ENCODE assay signal across 19 mouse cellular contexts in genomic region chr4:124746577-124746976, GRCm38 (mm10). TPM values are rescaled to one million over a fixed set of nuclear protein-coding genes. Genes with fewer than 3 reads are reported as not detected.
DNase-seq lines count a peak whose midpoint lies in the region; ATAC-seq and TF ChIP-seq lines count a peak whose summit lies in the region.
"Had no signal": no experiment of that assay in that cellular context is flagged by ENCODE, and none has a peak within 500 bp of the region (broad histone marks: within the 10 kb centered on the region; RNA-seq: fewer than 3 reads in every experiment).

No protein-coding gene starts in this region.

- H3K9me3 ChIP-seq in forebrain, embryonic 14.5 days (replicated peaks; ENCODE audit: control insufficient read depth, low read length): no peaks in the 10 kb centered on the region
- no peaks in the 10 kb centered on the region for H3K9me3 ChIP-seq in forebrain, embryonic 10.5 days
- H3K9me3 ChIP-seq in liver, postnatal 0 days (ENCODE audit: low read length): no peaks in the 10 kb centered on the region
- no peaks in the 10 kb centered on the region for H3K9me3 ChIP-seq in liver, embryonic 12.5 days (replicated peaks)
- H3K9me3 ChIP-seq: embryonic facial prominence, embryonic 13.5 days; embryonic facial prominence, embryonic 15.5 days; forebrain, embryonic 13.5 days had no signal

- no peak for TF ChIP-seq CTCF in liver, postnatal 0 days (IDR thresholded peaks at IDR 0.05; ENCODE audit: low read depth)

- no peak for ATAC-seq in forebrain, embryonic 14.5 days
- ATAC-seq in liver, postnatal 0 days: no peak
- ATAC-seq in liver, embryonic 12.5 days: no peak
- ATAC-seq: forebrain, embryonic 13.5 days; forebrain, embryonic 16.5 days had no signal

- H3K4me1 ChIP-seq in forebrain, embryonic 14.5 days (ENCODE audit: control insufficient read depth, insufficient read depth, low read length): peaks cover 4% of the 10 kb centered on the region; the same call in 1 of the 2 replicates
- peaks cover 15% of the 10 kb centered on the region for H3K4me1 ChIP-seq in forebrain, embryonic 10.5 days
- H3K4me1 ChIP-seq in liver, postnatal 0 days (ENCODE audit: insufficient read depth): peaks cover 15% of the 10 kb centered on the region
- peaks cover 31% of the 10 kb centered on the region for H3K4me1 ChIP-seq in liver, embryonic 12.5 days

- no peaks in the 10 kb centered on the region for H3K27me3 ChIP-seq in forebrain, embryonic 14.5 days (replicated peaks; ENCODE audit: control insufficient read depth, insufficient read depth, low read length)
- H3K27me3 ChIP-seq in forebrain, embryonic 10.5 days (ENCODE audit: poor library complexity, severe bottlenecking): peaks cover 22% of the 10 kb centered on the region
- no peaks in the 10 kb centered on the region for H3K27me3 ChIP-seq in liver, postnatal 0 days (ENCODE audit: insufficient read depth, low read length)
- no peaks in the 10 kb centered on the region for H3K27me3 ChIP-seq in liver, embryonic 12.5 days (replicated peaks)
- H3K27me3 ChIP-seq: embryonic facial prominence, embryonic 13.5 days; embryonic facial prominence, embryonic 15.5 days had no signal

- H3K4me2 ChIP-seq in forebrain, embryonic 14.5 days (ENCODE audit: low read length): no peak overlapping the region
- H3K4me2 ChIP-seq in liver, postnatal 0 days (ENCODE audit: low read depth, low read length): no peak overlapping the region
- H3K4me2 ChIP-seq in liver, embryonic 12.5 days: no peak overlapping the region
- H3K4me2 ChIP-seq: embryonic facial prominence, embryonic 13.5 days; embryonic facial prominence, embryonic 15.5 days; forebrain, embryonic 13.5 days had no signal

- no peak overlapping the region for H3K27ac ChIP-seq in forebrain, embryonic 14.5 days (ENCODE audit: low read depth, low read length)
- no peak overlapping the region for H3K27ac ChIP-seq in forebrain, embryonic 10.5 days
- H3K27ac ChIP-seq in liver, postnatal 0 days (ENCODE audit: low read depth): 0 out of 2 replicates have a peak overlapping the region, but pooled peaks have one; percentile 2
- no peak overlapping the region for H3K27ac ChIP-seq in liver, embryonic 12.5 days
- H3K27ac ChIP-seq: embryonic facial prominence, embryonic 13.5 days; embryonic facial prominence, embryonic 15.5 days; forebrain, embryonic 13.5 days had no signal

- H3K9ac ChIP-seq in forebrain, embryonic 14.5 days (ENCODE audit: low read length): peak overlapping the region; percentile 3; the same call in 1 of the 2 replicates
- no peak overlapping the region for H3K9ac ChIP-seq in liver, postnatal 0 days (replicated peaks)
- H3K9ac ChIP-seq in liver, embryonic 12.5 days: no peak overlapping the region
- H3K9ac ChIP-seq: embryonic facial prominence, embryonic 13.5 days; embryonic facial prominence, embryonic 15.5 days; forebrain, embryonic 13.5 days had no signal

- H3K4me3 ChIP-seq in forebrain, embryonic 14.5 days (ENCODE audit: low read depth, low read length): no peak overlapping the region
- no peak overlapping the region for H3K4me3 ChIP-seq in forebrain, embryonic 10.5 days
- H3K4me3 ChIP-seq in liver, postnatal 0 days (ENCODE audit: low read depth, low read length): no peak overlapping the region
- H3K4me3 ChIP-seq in liver, embryonic 12.5 days: no peak overlapping the region
- H3K4me3 ChIP-seq: embryonic facial prominence, embryonic 13.5 days; embryonic facial prominence, embryonic 15.5 days; erythroblast, embryonic 14.5 days; forebrain, embryonic 13.5 days had no signal

- H3K36me3 ChIP-seq in forebrain, embryonic 14.5 days (ENCODE audit: control insufficient read depth, insufficient read depth, low read length): peaks cover 19% of the 10 kb centered on the region
- no peaks in the 10 kb centered on the region for H3K36me3 ChIP-seq in forebrain, embryonic 10.5 days (replicated peaks)
- H3K36me3 ChIP-seq in liver, postnatal 0 days (replicated peaks; ENCODE audit: insufficient read depth, low read length): no peaks in the 10 kb centered on the region
- peaks cover 9% of the 10 kb centered on the region for H3K36me3 ChIP-seq in liver, embryonic 12.5 days

- 82% methylated on average over 7 of the region's 7 CpGs for WGBS in forebrain, embryonic 14.5 days
- 78% methylated on average over 7 of the region's 7 CpGs for WGBS in forebrain, embryonic 10.5 days
- WGBS in liver, postnatal 0 days (ENCODE audit: insufficient replicate concordance): 69% methylated on average over 7 of the region's 7 CpGs
- 79% methylated on average over 7 of the region's 7 CpGs for WGBS in liver, embryonic 12.5 days (ENCODE audit: insufficient replicate concordance)

- DNase-seq in forebrain, embryonic 14.5 days (ENCODE audit: low spot score): no peak
- no peak for DNase-seq in forebrain, embryonic 10.5 days (ENCODE audit: extremely low spot score, low spot score)
- no peak for DNase-seq in liver, postnatal 0 days
- DNase-seq in cerebellum, postnatal 25 days: no peak
- DNase-seq: adrenal gland, adult 8-10 months; adrenal gland, postnatal 14 days; adrenal gland, postnatal 36 days; cerebellum, adult 11-12 months; cerebellum, adult 2 months; cerebellum, adult 9-10 months; cerebellum, postnatal 10 days; cerebellum, postnatal 36 days; embryo, embryonic 11 days had no signal

- TF ChIP-seq EP300 in liver, postnatal 0 days (IDR thresholded peaks at IDR 0.05; ENCODE audit: low read depth): no peak

RNA-seq across cellular contexts. Expression of gene Inpp5b, which starts 4.9 kb away (rescaled TPM):
- 20.8 and 22.1 TPM in 2 replicates for polyA plus RNA-seq in forebrain, embryonic 14.5 days (2014; fragmentation: Nextera tagmentation; extraction: Ambion mirVana)
- polyA plus RNA-seq in forebrain, embryonic 10.5 days (2016; fragmentation: Nextera tagmentation; extraction: Ambion mirVana): 28.8 and 29.4 TPM in 2 replicates
- 15.5 and 19.5 TPM in 2 replicates for polyA plus RNA-seq in liver, postnatal 0 days (2015; fragmentation: Nextera tagmentation; extraction: Ambion mirVana)
- 49.7 and 50.3 TPM in 2 replicates for polyA plus RNA-seq in liver, embryonic 12.5 days (2016; fragmentation: Nextera tagmentation; extraction: Ambion mirVana)

RNA-seq across cellular contexts. Expression of gene Sf3a3, which starts 32.0 kb away (rescaled TPM):
- polyA plus RNA-seq in forebrain, embryonic 14.5 days (2014; fragmentation: Nextera tagmentation; extraction: Ambion mirVana): 118 TPM in 2 replicates
- polyA plus RNA-seq in forebrain, embryonic 10.5 days (2016; fragmentation: Nextera tagmentation; extraction: Ambion mirVana): 260 and 269 TPM in 2 replicates
- 37.1 and 37.2 TPM in 2 replicates for polyA plus RNA-seq in liver, postnatal 0 days (2015; fragmentation: Nextera tagmentation; extraction: Ambion mirVana)
- 116 and 121 TPM in 2 replicates for polyA plus RNA-seq in liver, embryonic 12.5 days (2016; fragmentation: Nextera tagmentation; extraction: Ambion mirVana)

RNA-seq across cellular contexts. Expression of gene Fhl3, which starts 46.1 kb away (rescaled TPM):
- polyA plus RNA-seq in forebrain, embryonic 14.5 days (2014; fragmentation: Nextera tagmentation; extraction: Ambion mirVana): 1.4 TPM in 2 replicates
- 5.5 and 8.7 TPM in 2 replicates for polyA plus RNA-seq in forebrain, embryonic 10.5 days (2016; fragmentation: Nextera tagmentation; extraction: Ambion mirVana)
- polyA plus RNA-seq in liver, postnatal 0 days (2015; fragmentation: Nextera tagmentation; extraction: Ambion mirVana): 2.5 and 2.7 TPM in 2 replicates
- polyA plus RNA-seq in liver, embryonic 12.5 days (2016; fragmentation: Nextera tagmentation; extraction: Ambion mirVana): 3.5 and 3.7 TPM in 2 replicates

RNA-seq across cellular contexts. Expression of gene Utp11, which starts 53.2 kb away (rescaled TPM):
- 34.5 and 42.0 TPM in 2 replicates for polyA plus RNA-seq in forebrain, embryonic 14.5 days (2014; fragmentation: Nextera tagmentation; extraction: Ambion mirVana)
- polyA plus RNA-seq in forebrain, embryonic 10.5 days (2016; fragmentation: Nextera tagmentation; extraction: Ambion mirVana): 63.0 and 65.9 TPM in 2 replicates
- 20.1 and 21.6 TPM in 2 replicates for polyA plus RNA-seq in liver, postnatal 0 days (2015; fragmentation: Nextera tagmentation; extraction: Ambion mirVana)
- 51.4 and 51.5 TPM in 2 replicates for polyA plus RNA-seq in liver, embryonic 12.5 days (2016; fragmentation: Nextera tagmentation; extraction: Ambion mirVana)

RNA-seq across cellular contexts. Expression of gene Mtf1, which starts 55.3 kb away (rescaled TPM):
- 12.7 and 13.6 TPM in 2 replicates for polyA plus RNA-seq in forebrain, embryonic 14.5 days (2014; fragmentation: Nextera tagmentation; extraction: Ambion mirVana)
- polyA plus RNA-seq in forebrain, embryonic 10.5 days (2016; fragmentation: Nextera tagmentation; extraction: Ambion mirVana): 20.4 and 22.3 TPM in 2 replicates
- 9.1 and 9.8 TPM in 2 replicates for polyA plus RNA-seq in liver, postnatal 0 days (2015; fragmentation: Nextera tagmentation; extraction: Ambion mirVana)
- polyA plus RNA-seq in liver, embryonic 12.5 days (2016; fragmentation: Nextera tagmentation; extraction: Ambion mirVana): 16.3 and 16.6 TPM in 2 replicates
